Mouse (Mus musculus): Measurements from ENCODE around the gene Tdg. TPM values are rescaled to one million over a fixed set of nuclear protein-coding genes. Genes with fewer than 3 reads are reported as not detected.

The Tdg gene
- polyA plus RNA-seq, 1 experiment from 2014 or later, result 112 TPM

DNA sequence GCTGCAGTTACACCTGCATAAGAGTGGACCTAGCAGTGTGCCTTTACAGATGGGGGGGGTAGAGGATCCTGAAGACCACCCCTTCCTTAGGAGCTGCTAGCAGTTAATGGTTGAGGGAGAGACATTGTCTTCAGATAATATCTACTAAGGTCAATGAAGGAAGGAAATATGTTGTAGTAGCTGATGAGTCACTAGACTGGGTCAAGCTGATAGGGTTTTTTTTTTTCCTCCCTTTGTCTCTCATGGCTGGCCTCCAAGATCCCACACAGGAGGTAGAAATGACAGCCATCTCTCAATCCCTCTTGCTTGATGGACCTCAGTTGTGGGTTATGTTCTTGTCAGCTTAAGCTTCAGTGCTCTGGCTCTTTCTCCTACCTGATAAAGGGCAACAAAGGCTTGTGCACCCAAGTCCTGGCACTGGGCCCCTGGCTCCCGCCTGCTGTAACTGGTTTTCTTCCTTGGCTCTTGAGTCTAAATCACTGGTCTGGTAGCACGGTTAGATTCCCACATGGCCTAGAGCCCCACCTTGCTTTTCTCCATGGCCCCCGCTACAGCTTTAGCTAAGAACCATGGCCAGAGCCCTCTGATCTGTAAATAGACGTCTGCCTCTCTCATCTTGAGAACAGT lies 66.9 kb downstream of the Tdg start:
- Histone ChIP-seq H3K4me1 (replicated peaks) (peaks cover 18% of the 10 kb centered on the region), H3K9ac (no peak overlapping the region), H3K9me3 (replicated peaks) (no peaks in the 10 kb centered on the region), H3K4me2 (no peak overlapping the region), H3K27ac (ENCODE audit: poor library complexity, severe bottlenecking) (no peak overlapping the region), H3K4me3 (no peak overlapping the region), H3K27me3 (replicated peaks) (no peaks in the 10 kb centered on the region), H3K36me3 (0 out of 2 replicates have a peak, but pooled peaks cover 3% of the 10 kb centered on the region)
- WGBS, result 56% methylated on average over 4 of the region's 4 CpGs
- no peak for ATAC-seq (ENCODE audit: insufficient number of reproducible peaks, low FRiP score)

- H3K4me3 ChIP-seq, result no peak overlapping the region
- H3K4me2 ChIP-seq, result no peak overlapping the region
- peaks cover 9% of the 10 kb centered on the region for H3K36me3 ChIP-seq
- H3K9ac ChIP-seq, result no peak overlapping the region
- H3K4me1 ChIP-seq (replicated peaks), result peaks cover 18% of the 10 kb centered on the region
- no peaks in the 10 kb centered on the region for H3K27me3 ChIP-seq (replicated peaks)
- no peaks in the 10 kb centered on the region for H3K9me3 ChIP-seq (replicated peaks)
- H3K27ac ChIP-seq (ENCODE audit: poor library complexity, severe bottlenecking), result no peak overlapping the region
- WGBS, result 77% methylated on average over 3 of the region's 3 CpGs
- no peak for ATAC-seq (ENCODE audit: insufficient number of reproducible peaks, low FRiP score)
Observed at GRCm38 (mm10) chr10:82697305-82697898, 67.8 kb downstream of the Tdg start.

DNA sequence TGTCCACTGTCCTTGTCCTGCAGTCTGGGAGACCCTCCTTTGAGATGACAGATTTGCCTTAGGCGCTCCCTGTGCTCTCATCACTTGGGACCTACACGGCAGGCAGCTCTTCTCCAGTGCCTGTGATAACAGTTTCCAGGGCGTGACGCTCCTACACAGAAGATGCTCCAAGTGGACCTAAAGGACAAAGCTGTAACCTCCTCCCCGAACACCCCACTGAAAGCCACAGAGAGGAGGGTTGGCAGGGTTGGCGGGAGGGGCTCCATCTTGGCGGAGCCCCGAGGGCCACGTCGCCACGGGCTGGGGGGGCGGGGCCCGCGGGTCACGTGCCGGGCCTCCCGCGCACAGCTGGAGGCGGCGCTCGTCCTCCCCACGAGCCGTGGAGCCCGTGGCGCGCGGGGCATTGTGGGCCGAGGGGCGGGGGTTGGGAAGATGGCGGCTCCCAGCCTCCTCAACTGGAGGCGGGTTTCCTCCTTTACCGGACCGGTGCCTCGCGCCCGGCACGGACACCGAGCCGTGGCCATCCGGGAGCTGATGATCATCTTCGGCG lies 69.2 kb downstream of the Tdg start:
- peak; percentile 96 for ATAC-seq (ENCODE audit: insufficient number of reproducible peaks, low FRiP score)
- under 1% methylated on average over 42 of the region's 42 CpGs for WGBS

GRCm38 (mm10) chr10:82699296-82699941 lies 69.8 kb downstream of the Tdg start:
- Histone ChIP-seq H3K27me3 (replicated peaks) (no peaks in the 10 kb centered on the region), H3K36me3 (peaks cover 13% of the 10 kb centered on the region)
- under 1% methylated on average over 55 of the region's 59 CpGs for WGBS

More for the DNA sequence above, 69.2 kb downstream of the Tdg start:
- peak overlapping the region; percentile 84 for H3K4me3 ChIP-seq
- H3K9me3 ChIP-seq (replicated peaks), result no peaks in the 10 kb centered on the region
- H3K27me3 ChIP-seq (replicated peaks), result no peaks in the 10 kb centered on the region
- H3K4me2 ChIP-seq, result peak overlapping the region; percentile 85
- peak overlapping the region; percentile 90 for H3K9ac ChIP-seq
- peaks cover 9% of the 10 kb centered on the region for H3K36me3 ChIP-seq
- H3K4me1 ChIP-seq (replicated peaks), result peaks cover 18% of the 10 kb centered on the region
- H3K27ac ChIP-seq (ENCODE audit: poor library complexity, severe bottlenecking), result peak overlapping the region; percentile 77

More at GRCm38 (mm10) chr10:82699296-82699941, 69.8 kb downstream of the Tdg start:
- Histone ChIP-seq H3K4me1 (replicated peaks) (peaks cover 18% of the 10 kb centered on the region), H3K4me3 (peak overlapping the region; percentile 84), H3K27ac (ENCODE audit: poor library complexity, severe bottlenecking) (peak overlapping the region; percentile 77), H3K9me3 (replicated peaks) (no peaks in the 10 kb centered on the region), H3K4me2 (peak overlapping the region; percentile 85), H3K9ac (peak overlapping the region; percentile 90)
- ATAC-seq (ENCODE audit: insufficient number of reproducible peaks, low FRiP score), result peak; percentile 78

Other genes starting within 250 kb of the Tdg start
- not detected in 2 replicates for gene Gm1553, start 137.2 kb upstream of the Tdg start, polyA plus RNA-seq (2016; fragmentation: Nextera tagmentation; extraction: Ambion mirVana)
- 35.0 and 37.5 TPM in 2 replicates for gene 1190007I07Rik, start 6.6 kb upstream of the Tdg start, polyA plus RNA-seq (2016; fragmentation: Nextera tagmentation; extraction: Ambion mirVana)
- gene Glt8d2, start 60.8 kb downstream of the Tdg start, polyA plus RNA-seq (2016; fragmentation: Nextera tagmentation; extraction: Ambion mirVana), result 2.1 and 2.6 TPM in 2 replicates
- gene Hcfc2, start 66.3 kb downstream of the Tdg start, polyA plus RNA-seq (2016; fragmentation: Nextera tagmentation; extraction: Ambion mirVana), result 52.0 and 53.5 TPM in 2 replicates
- 28.1 and 29.3 TPM in 2 replicates for gene Nfyb, start 134.3 kb downstream of the Tdg start, polyA plus RNA-seq (2016; fragmentation: Nextera tagmentation; extraction: Ambion mirVana)
- 90.9 and 92.6 TPM in 2 replicates for gene Txnrd1, start 204.1 kb downstream of the Tdg start, polyA plus RNA-seq (2016; fragmentation: Nextera tagmentation; extraction: Ambion mirVana)
- gene Eid3, start 236.8 kb downstream of the Tdg start, polyA plus RNA-seq (2016; fragmentation: Nextera tagmentation; extraction: Ambion mirVana), result 0.31 and 0.39 TPM in 2 replicates

Measured in heart, embryonic 12.5 days (tissue).